Mouse (Mus musculus): ENCODE measurements around the gene Vstm2l.

Gene Vstm2l

DNA sequence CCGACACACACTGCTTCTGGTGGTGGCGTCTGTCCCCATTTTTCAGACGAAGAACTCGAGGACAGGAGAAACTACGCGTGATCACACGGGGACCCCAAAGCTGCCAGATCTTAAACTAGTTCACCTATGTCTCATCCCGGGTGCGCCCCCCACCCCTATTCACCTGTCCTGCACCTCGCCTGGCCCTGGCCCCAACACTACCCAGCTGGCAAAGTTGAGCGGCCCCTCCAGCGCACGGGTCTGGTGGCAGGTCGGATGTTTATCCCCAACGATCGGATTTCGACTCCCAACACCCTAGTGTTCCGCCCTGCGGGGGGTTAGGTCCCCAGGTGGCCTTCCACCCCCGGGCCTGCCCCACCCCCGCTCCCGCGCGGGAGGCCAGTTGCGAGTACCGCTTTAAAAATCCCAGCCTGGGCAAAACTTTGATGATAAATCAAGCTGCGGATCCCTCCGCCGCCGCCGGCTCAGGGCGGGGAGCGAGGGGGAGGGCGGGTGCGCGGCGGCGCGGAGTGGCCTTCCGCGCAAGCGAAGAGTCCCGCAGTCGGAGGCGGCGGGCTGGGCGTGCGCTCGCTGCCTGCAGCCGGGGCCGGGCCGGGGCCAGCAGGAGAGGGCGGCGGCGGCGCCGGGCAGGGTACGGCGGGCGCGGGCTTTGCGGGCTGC lies at the start of gene Vstm2l:
Vstm2l (plus strand) TSS at position 549 of the 660 bp plus-strand sequence.
- no peak for DNase-seq

DNA sequence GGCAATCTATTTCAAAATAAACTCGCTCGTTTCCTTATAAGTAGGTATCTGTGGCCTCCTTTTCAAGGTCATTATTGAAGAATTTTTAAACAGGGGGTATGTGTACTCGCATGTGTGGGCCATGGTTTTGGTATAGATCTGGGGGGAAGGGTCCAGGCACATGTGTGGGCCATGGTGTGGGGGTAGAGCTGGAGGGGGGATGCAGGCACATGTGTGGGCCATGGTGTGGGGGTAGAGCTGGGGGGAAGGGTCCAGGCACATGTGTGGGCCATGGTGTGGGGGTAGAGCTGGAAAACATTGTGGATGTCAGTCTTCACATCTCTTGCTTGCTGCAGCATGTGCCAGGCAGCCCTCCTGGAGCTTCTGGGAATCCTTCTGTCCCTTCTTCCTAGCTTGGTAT lies 47.3 kb upstream of the Vstm2l start:
- DNase-seq: no peak

DNA sequence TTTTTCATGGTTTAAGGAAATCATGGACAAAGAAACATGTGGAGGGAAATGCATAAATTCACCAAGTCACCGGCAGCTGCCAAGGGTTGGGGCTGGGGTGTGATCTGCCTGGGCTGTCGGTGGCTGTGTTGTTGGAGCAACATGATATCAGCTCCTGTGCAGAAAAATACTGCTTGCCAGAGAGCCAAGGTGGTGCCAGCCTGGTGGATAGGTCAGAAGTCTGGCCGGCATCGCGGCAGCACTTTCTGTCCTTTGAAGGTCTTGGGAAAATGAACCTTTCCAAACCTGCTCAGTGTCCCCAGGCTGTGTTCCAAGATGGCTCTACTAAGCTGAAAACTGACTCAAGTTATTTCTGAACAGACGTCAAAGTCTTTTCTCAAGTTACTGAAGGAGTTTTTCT lies 44.2 kb upstream of the Vstm2l start:
- no peak for DNase-seq

DNA sequence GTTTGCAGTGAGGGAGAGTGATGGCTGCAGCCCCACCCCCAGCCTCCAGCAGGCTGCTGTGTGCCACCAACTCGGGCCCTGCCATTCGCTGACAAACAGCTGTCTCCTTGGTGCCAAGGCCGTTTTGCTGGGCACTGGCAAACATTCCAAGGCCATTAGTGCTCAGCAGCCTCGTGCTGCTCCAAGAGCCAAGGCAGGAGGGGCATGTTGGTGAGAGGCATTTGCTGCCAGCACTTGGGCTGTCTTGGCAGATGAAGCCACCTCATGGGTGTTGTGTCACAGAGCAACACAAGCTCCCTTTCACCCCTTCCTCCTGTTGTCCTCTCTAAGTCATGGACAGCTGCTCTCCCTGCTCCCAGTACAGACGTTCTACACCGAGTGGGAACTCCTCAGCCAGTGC lies 41.2 kb upstream of the Vstm2l start:
- DNase-seq: no peak

DNA sequence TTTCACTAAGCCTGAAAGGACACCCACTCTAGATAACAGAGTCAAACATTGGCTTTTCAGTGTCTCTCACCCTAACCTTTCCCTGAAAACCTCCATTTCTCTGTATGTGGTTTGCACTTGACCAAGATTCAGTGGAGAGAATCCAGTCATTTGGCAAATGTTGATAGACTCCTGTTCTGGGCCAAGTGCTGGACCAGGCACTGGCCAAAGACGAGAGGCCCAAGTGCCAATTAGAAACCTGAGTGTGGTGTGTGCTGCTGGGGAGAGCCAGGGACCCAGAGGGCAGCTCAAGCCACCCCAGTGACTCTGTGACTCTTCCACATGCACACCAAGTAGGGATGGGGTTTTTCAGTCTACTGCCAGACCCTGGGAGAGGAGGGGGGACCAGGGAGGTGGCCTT lies 40.8 kb upstream of the Vstm2l start:
- DNase-seq: no peak

DNA sequence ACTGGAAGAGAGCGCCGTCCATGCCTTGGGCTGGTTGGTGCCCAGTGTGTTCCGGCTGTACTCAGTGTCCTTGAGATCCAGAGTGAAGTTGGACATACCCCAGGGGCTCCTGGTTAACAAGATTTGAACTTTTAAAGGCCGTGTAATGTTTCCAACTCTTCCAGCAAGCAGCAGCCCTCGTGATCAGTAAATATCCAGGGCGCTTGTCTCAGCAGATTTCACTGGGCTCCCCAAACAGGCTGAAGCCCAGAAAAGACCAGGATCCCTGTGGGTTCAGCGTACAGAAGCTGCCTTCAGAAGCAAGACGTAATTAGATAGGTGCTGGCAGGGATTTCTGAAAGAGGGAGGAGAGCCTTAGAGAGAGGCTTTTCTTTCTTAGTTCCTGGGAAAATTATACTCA lies 39.3 kb upstream of the Vstm2l start:
- no peak for DNase-seq

DNA sequence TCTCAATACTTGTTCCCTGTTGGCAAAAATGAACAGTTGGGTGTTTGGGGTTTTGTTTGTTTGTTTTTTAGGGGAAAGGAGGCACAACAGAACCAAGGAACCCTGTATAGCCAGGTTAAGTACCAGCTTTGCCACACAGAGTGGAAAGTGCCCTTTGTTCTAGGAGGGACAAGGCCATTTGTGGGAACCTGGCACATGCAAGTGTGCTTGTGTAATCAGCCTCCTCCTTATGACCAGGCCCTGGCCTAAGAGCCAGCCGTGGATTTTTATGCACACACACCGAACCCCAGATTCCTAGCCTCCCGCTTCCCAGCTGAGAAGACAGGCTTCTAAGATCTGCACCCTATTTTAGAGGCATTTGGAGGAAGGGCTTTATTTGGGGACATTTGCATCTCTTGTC lies 37.1 kb upstream of the Vstm2l start:
- no peak for DNase-seq

DNA sequence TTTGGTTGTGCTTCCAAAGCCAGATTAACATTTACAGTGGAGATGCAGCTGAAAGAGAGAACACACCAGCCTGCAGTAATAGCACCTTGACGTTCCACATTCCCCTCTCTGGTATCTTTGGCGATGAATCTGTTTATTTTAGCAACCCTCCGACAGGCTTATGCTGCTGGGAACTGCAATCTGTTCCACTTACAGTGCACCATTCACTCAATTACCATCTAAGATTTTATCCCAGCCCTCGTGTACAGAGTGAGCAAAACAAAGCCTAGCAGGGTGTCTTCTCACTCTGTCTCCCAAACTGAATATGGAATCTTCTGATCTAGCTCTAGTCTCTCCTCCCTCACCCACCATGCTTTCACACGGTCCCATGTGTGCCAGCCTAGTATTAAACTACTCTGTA lies 36.5 kb upstream of the Vstm2l start:
- no peak for DNase-seq

DNA sequence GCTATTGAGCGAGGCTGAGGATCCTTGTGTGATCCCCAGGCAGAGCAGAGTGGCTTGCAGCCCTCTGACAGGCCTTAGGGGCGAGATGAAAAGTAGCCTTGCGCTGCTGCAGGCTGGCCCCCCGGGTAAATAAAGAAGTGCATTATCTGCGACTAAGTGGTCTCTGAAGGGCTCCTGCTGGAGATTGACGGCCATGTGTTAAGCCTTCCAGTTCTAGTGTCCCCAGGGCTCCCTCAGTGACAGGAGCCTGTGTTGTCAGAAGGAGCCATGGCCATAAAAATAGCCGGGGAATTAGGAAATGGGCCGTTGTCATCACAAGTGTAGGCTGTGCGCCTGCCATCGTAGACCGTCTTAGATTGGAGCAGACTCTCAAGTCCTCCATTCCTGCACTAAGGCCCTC lies 32.5 kb upstream of the Vstm2l start:
- DNase-seq: no peak

DNA sequence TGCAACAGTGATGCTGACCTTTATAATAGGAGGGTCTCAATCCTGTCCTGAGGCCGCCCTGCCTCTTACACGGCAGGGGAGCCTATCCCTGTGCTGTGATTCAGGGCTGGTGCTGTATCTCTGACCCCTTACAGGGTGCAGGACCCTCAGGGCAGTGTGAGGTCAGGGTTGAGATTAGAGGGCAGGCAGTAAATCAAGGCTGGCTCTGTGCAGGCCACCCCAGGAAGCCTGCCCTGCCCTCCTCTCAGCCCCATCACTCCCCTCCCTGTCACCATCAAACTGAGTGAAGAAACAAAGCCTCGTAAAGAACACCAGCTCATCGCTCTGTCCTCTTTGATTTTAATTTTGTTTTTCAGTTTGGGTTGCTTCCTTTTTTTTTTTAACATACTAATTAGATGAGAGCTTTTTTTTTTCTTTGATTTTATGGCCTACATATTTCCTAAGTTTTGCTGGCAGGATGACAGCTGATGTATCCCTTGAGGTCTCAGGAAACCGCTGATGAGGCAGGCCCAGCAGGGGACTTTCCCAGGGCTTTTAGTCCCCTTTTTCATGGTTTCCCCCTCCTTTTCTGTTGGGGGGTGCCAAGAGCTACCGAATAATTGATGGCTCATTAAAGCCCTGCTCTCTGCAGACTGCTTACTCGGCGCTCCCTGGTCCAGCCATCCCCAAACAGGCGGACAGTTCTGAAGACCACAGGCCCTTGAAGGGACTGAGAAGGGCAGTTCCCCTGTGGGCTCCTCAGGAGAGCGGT lies 27.0 kb upstream of the Vstm2l start:
- no peak for DNase-seq

DNA sequence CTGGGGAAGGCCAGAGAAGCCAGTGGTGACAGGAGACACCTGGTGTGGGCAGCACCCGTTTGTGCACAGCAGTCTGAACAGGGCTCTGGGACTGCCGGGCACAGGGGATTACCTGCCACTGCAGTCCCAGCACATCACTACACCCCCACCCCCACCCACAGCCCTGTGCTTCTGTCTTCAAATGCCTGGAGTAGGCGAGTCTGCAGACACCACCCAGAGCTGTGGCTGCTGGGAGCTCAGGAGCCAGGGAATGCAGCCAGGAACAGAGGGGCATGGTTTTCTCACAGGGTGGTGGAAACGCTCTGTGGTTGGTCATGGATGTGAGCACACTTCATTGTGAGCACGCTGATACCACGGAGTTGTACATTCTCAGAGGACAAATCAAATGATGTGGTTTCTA lies 23.3 kb upstream of the Vstm2l start:
- no peak for DNase-seq

DNA sequence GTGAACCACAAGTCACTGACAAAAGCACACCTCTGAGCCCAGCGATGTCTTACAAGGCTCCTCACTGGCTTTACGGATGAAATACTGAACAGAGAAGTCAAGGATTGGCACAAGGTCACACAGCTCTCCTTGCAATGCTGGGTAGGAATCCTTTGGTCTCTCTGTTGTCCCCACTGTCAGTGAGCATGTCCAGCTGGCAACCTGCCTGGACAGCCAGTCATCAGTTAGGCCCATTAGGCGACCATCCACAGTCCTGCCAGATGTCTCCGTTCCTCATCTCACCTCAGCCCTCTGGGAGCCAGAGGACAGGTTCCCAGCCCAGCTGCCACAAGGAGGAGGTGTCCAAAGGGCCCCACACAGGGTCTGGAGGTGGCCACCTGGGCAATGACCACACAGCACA lies 17.3 kb upstream of the Vstm2l start:
- no peak for DNase-seq

DNA sequence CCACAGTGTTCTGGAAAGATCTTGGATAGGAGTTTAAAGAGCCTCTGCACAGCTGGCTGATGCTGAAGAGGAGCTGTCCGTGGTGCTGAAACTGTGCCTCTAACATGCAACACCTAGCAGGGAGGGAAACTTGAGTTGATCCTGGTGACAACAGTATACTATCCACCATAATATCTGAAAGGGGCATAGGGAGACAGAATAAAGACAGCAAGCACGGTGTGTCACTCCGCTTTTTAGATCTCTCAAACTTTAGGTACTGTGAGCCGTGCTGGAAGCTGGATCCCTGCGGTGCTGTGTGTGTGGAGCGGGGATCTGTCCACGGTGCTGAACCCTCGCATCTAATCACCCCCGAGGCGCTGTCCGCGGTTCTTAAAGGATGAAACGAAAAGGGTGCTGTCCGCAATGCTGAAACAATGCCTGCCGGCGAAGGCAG lies 1.2 kb upstream of the Vstm2l start:
- DNase-seq: peak; percentile 75

DNA sequence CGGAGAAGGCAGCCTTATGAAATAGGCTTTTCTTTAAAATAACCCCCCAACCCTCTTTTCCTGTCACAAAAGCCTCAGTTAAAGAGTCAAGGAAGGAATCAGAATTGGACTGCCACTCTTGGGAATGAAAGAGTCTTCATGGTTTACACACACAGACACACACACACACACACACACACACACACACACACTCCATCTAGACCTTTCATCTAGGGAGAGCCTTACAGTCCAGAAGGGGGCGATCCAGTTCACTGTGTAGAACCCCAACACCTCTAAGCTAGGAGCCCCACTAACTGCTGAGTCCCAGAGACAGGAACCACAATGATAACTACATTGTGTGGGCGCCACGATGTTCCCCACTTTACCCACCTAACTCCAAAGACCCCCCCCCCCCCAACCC lies 748 bp upstream of the Vstm2l start:
- DNase-seq: no peak

DNA sequence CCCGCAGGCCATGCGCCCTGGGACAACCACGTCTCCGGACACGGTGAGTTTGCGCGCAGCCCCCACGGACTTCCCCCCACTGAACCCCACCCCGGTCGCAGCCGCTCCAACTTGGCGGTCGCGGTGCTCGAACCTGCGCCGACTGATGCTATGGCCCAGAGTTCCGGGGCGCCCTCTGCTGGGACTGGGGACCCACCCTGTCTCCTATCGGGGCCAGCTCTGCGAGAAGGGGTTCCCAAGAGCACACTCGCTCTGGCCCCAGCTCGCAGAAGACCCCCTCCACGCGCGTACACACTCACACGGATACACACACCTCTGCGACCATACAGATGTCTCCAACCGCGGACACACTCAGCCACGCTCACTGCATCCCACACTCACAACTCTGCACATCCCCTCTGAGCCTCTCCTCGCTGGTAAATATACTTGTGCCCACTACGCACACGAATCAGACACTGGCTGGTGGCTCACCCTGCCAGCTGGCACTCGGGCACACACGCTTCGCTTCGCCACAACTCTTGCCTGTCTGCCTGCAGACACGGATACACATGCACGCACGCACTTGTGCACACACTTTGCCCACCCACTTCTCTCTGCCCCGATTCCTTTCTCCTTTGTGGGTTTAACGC lies 550 bp downstream of the Vstm2l start:
- no peak for DNase-seq

DNA sequence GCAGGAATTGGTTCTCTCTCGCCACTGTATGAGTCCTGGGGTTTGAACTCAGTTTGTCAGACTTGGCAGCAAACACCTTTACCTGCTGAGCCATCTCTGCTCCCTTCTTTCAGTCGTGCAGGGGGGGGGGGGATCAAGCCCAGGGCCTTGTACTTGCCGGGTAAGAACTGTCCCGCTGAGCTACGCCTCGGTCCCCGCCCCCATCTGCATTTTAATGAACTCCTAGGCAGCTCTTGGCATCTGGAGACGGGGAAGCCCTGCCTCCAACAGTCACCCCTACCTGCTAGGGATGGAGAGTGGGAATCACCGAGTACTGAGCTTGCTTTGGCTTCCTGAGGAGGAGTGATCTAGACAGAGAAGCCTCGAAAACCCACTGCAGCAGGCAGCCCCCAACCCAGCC lies 4.1 kb downstream of the Vstm2l start:
- no peak for DNase-seq

DNA sequence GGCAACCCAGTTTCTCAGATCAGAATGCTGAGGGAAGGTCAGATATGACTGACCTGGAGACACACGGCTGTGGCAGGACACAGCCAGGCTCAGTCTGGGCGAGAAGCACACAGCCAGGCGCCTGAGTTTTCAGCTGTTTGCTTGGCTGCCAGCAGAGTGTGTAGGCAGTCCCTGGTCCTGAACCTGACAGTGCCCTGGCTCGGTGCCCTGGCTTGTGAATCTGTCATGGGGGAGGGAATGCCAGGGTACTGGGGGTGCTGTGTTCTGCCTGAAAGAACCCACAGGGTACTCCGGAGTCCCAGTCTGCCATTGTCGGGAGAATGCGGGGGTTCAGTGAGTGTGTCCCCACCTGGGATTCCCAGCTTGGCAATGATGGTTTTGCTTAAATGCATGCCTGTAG lies 7.1 kb downstream of the Vstm2l start:
- no peak for DNase-seq

DNA sequence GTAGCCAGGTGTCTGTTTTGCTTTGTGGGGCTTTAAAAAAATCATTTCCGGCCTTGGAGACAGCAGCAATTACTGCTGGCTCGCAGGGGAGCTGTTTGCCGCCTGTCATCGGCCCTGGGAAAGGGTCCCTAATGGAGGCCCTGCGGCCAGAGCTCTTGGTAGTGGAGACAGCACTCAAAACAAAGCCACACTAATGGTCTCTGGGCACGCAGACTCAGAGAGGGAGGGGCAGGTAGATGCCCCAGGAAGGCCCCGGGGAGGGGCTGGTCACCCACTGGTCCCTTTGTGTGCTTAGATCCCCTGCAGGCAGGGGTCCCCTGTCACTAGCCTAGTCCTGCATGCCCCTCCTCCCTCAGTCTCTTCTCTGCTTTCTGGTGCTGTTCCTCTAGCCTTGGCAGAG lies 9.0 kb downstream of the Vstm2l start:
- DNase-seq: no peak

DNA sequence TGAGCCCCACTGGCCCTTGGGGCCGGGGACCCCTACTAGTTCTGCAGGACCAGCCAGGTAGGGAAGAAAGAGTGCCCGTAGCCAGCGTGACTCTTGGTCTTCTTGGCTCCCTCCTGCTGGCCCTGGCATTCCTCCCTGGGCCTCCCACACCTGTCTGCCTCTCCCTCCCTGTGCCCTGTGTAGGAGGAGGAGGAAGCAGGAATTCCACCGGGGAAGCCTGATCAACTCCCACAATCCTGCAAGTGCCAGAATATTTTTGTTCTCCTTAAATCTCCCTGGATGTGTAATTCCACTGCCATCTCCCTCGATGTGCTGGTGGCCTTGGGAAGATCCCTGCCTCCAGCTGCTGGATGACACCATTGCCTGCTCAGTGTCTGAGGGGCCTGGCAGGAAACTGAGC lies 10.1 kb downstream of the Vstm2l start:
- no peak for DNase-seq

DNA sequence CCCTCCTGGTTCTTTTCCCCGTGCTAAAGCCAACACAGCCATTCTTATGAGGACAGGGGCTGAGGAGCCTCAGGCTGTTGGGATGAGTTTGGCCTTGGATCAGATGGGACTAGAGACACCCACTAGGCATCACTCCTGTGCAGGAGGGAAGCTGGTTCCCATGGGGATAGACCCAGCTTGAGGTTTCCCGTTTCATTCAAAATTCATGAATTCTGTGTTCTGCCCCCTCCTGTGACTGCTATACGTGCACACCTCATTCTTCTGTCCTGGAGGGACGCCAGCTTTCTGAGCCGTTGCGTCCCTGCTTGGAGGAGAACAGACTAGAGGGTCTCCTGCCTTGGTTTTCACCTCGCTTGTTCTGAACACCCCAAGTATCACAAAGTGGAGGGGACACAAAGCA lies 12.0 kb downstream of the Vstm2l start:
- no peak for DNase-seq

DNA sequence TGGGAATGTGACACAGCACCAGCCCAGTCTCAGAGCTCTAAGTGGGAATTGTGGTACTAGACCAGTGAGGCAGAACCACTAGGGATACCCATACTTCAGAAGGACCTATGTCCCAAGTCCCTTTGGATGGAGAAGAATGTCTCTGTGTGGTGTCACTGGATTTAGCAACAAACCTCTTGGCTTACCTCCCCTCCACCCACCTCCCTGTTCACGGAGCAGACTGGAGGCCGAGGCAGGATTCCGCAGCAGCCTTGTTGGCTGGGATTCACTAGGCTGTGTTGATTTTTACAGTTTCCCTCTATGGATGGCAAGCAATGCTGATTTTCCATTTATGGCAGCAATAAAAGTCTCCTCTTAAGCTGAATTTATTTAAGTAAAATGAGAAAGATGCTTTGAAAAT lies 12.5 kb downstream of the Vstm2l start:
- no peak for DNase-seq

DNA sequence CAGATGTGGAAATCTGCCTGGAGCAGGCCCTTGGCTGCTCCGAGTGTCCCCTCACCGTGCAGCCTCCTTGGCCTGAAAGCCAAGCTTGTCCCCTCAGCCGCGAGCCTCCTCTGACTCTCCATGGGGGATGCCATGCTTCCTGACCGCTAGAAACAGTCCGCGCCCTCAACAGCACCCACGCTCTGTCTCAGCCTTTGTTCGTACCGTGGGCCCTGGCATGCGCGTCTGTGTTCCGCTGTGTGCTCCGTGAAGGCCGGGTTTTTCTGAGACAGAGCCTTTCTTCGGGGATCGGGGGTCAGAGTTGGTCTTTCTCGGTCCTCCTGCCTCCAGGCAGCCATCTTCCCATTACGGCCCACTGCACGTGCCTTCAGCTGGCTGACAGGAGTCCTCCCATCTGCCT lies 12.9 kb downstream of the Vstm2l start:
- no peak for DNase-seq

DNA sequence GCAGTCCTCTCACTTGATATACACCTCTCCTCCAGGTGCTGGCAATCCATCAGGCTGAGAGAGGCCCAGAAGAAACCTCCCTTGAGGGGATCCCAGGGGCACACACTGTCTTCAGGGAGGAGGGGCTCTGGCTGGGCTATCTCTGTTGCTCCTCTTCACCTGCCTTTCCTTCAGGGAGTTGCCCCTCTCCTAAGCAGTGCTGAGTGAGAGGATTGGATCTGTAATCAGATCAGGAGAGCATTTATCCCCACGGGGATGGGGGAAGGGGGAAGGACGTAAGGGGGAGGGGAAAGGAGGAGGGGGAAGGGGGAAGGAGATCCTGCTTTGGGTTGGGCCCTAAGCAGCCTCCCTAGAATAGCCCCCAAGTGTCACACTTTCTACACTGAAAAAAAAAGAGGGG lies 13.4 kb downstream of the Vstm2l start:
- DNase-seq: no peak

DNA sequence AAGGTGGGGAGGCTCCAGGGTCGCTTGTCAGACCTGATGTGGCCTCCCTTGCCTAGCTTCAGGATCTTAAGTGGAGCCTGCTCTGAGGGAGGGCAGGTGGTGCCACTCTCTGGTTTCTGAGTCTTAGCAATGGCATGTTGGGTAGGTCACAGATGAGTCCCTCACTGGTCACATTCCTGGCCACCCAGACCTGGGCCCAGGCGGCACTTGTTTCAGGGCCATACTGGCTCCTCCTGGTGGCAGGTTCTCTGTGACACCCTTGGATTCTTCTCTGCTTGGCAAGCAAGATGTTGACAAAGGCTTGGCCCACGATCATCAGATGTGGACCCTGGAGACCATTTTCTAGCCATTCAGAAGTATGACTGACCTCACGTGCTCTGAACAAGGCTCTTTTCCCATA lies 18.2 kb downstream of the Vstm2l start:
- no peak for DNase-seq
